Mouse (Mus musculus) ES-E14 (cell line): ENCODE measurements around the gene Gm42742.

Experiments used
- CHD2 ChIP-seq: IDR thresholded peaks from 2 replicates; pipeline ENCODE4 v1.6.1; 2014; ENCODE audit warnings: mild to moderate bottlenecking, low read depth, low read length, inconsistent platforms
- HCFC1 ChIP-seq: IDR thresholded peaks from 2 replicates; pipeline ENCODE4 v1.6.1; 2012; ENCODE audit warnings: low read length, inconsistent platforms, borderline replicate concordance; ENCODE audit not compliant: insufficient read depth
- MAFK ChIP-seq: IDR thresholded peaks from 2 replicates; pipeline ENCODE4 v1.6.1; 2014; ENCODE audit warnings: mild to moderate bottlenecking, low read depth, low read length, inconsistent platforms; ENCODE audit not compliant: insufficient read depth
- ZC3H11A ChIP-seq: IDR thresholded peaks from 2 replicates; pipeline ENCODE4 v1.6.1; 2012; ENCODE audit warnings: low read depth, mild to moderate bottlenecking, inconsistent platforms, low read length, borderline replicate concordance
- ZNF384 ChIP-seq: IDR thresholded peaks from 2 replicates; pipeline ENCODE4 v1.6.1; 2012; ENCODE audit warnings: low read depth, low read length, inconsistent platforms

DNA sequence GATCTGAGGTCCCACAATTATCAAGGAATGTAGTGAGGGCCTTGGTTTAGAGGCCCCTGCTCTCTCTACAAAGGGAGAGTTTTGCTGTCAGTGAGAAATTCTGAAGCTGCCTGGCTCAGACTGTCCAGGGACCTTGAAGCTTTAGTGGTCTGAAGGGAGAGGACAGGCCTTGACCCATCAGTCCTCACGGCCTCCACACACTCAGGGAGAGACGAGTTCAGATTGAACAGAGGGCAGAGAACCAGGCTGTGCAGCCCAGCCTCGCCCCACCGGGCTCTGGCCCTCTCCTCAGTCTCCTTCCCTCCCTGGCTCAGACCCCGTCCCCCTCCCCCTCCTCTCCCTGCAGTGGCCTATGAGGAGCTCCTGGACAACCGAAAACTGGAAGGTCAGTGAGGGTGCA is 53.5 kb downstream of the Gm42742 start:
- TF ChIP-seq HCFC1 = no peak
- no peak for TF ChIP-seq MAFK
- TF ChIP-seq ZC3H11A = no peak
- TF ChIP-seq ZNF384 = no peak
- TF ChIP-seq CHD2 = no peak
